Mouse (Mus musculus): ENCODE results near the gene Mstn. TPM values are rescaled to one million over a fixed set of nuclear protein-coding genes. Genes with fewer than 3 reads are reported as not detected.
A peak's percentile ranks its signal among the peaks of the same experiment; 100 is the strongest.

Mstn gene
- 0.11 and 0.39 TPM in 2 replicates for polyA plus RNA-seq (2014; fragmentation: Nextera tagmentation; extraction: Ambion mirVana)

- 0 out of 2 replicates have a peak within 1 kb of the TSS, but pooled peaks have one; percentile 9 for H3K27ac ChIP-seq (replicated peaks; ENCODE audit: low read depth, low read length)
- DNase-seq (no peak), ATAC-seq (ENCODE audit: low FRiP score, low TSS enrichment) (no peak)
- WGBS: 61% methylated on average over 6 of the region's 6 CpGs
- 0 out of 2 replicates have a peak, but pooled peaks cover 10% of the 10 kb centered on the region for H3K4me1 ChIP-seq (ENCODE audit: control insufficient read depth, insufficient read depth, low read length)
- no peak within 1 kb of the TSS for H3K9ac ChIP-seq (replicated peaks; ENCODE audit: low read length)
- H3K27me3 ChIP-seq (ENCODE audit: control insufficient read depth, insufficient read depth, low read length): no peaks in the 10 kb centered on the region
- no peaks in the 10 kb centered on the region for H3K9me3 ChIP-seq (ENCODE audit: control insufficient read depth, low read length)
- H3K4me3 ChIP-seq (replicated peaks; ENCODE audit: low read depth, low read length): no peak within 1 kb of the TSS
- no peak within 1 kb of the TSS for H3K4me2 ChIP-seq (ENCODE audit: low read length)
- no peaks in the 10 kb centered on the region for H3K36me3 ChIP-seq (ENCODE audit: control insufficient read depth, insufficient read depth, low read length)
Measured at GRCm38 (mm10) chr1:53061340-53061739, at the start of gene Mstn. Mstn (plus strand) TSS chr1:53061640.

- 92% methylated on average over 6 of the region's 6 CpGs for WGBS
- no peaks in the 10 kb centered on the region for H3K27me3 ChIP-seq (ENCODE audit: control insufficient read depth, insufficient read depth, low read length)
- no peaks in the 10 kb centered on the region for H3K4me1 ChIP-seq (ENCODE audit: control insufficient read depth, insufficient read depth, low read length)
- no peaks in the 10 kb centered on the region for H3K9me3 ChIP-seq (ENCODE audit: control insufficient read depth, low read length)
- no peaks in the 10 kb centered on the region for H3K36me3 ChIP-seq (ENCODE audit: control insufficient read depth, insufficient read depth, low read length)
- H3K4me3 ChIP-seq (replicated peaks; ENCODE audit: low read depth, low read length): no peak overlapping the region
- no peak overlapping the region for H3K4me2 ChIP-seq (ENCODE audit: low read length)
- DNase-seq: no peak
- no peak for ATAC-seq (ENCODE audit: low FRiP score, low TSS enrichment)
- no peak overlapping the region for H3K27ac ChIP-seq (replicated peaks; ENCODE audit: low read depth, low read length)
- no peak overlapping the region for H3K9ac ChIP-seq (replicated peaks; ENCODE audit: low read length)
Measured at GRCm38 (mm10) chr1:53014716-53015115, 46.7 kb upstream of the Mstn start.

GRCm38 (mm10) chr1:53015606-53016005 lies 45.8 kb upstream of the Mstn start:
- Histone ChIP-seq H3K9me3 (ENCODE audit: control insufficient read depth, low read length) (no peaks in the 10 kb centered on the region), H3K27me3 (ENCODE audit: control insufficient read depth, insufficient read depth, low read length) (no peaks in the 10 kb centered on the region), H3K4me3 (replicated peaks; ENCODE audit: low read depth, low read length) (no peak overlapping the region), H3K36me3 (ENCODE audit: control insufficient read depth, insufficient read depth, low read length) (no peaks in the 10 kb centered on the region), H3K4me1 (ENCODE audit: control insufficient read depth, insufficient read depth, low read length) (no peaks in the 10 kb centered on the region), H3K27ac (replicated peaks; ENCODE audit: low read depth, low read length) (no peak overlapping the region), H3K9ac (replicated peaks; ENCODE audit: low read length) (no peak overlapping the region), H3K4me2 (ENCODE audit: low read length) (no peak overlapping the region)
- ATAC-seq (ENCODE audit: low FRiP score, low TSS enrichment): no peak
- DNase-seq: no peak
- WGBS: 55% methylated on average over 5 of the region's 5 CpGs

GRCm38 (mm10) chr1:53018746-53019505 lies 42.5 kb upstream of the Mstn start:
- Histone ChIP-seq H3K27ac (replicated peaks; ENCODE audit: low read depth, low read length) (no peak overlapping the region), H3K36me3 (ENCODE audit: control insufficient read depth, insufficient read depth, low read length) (no peaks in the 10 kb centered on the region), H3K27me3 (ENCODE audit: control insufficient read depth, insufficient read depth, low read length) (no peaks in the 10 kb centered on the region), H3K4me3 (replicated peaks; ENCODE audit: low read depth, low read length) (no peak overlapping the region), H3K9me3 (ENCODE audit: control insufficient read depth, low read length) (no peaks in the 10 kb centered on the region), H3K9ac (replicated peaks; ENCODE audit: low read length) (no peak overlapping the region), H3K4me2 (ENCODE audit: low read length) (no peak overlapping the region), H3K4me1 (ENCODE audit: control insufficient read depth, insufficient read depth, low read length) (no peaks in the 10 kb centered on the region)
- peak; percentile 22; the same call in 1 of the 2 replicates for ATAC-seq (ENCODE audit: low FRiP score, low TSS enrichment)
- WGBS: 52% methylated on average over 3 of the region's 3 CpGs
- DNase-seq: peak; percentile 41

- no peak within 1 kb of the TSS for H3K4me2 ChIP-seq (ENCODE audit: low read length)
- WGBS: 73% methylated on average over 5 of the region's 5 CpGs
- H3K36me3 ChIP-seq (ENCODE audit: control insufficient read depth, insufficient read depth, low read length): no peaks in the 10 kb centered on the region
- H3K4me1 ChIP-seq (ENCODE audit: control insufficient read depth, insufficient read depth, low read length): no peaks in the 10 kb centered on the region
- no peaks in the 10 kb centered on the region for H3K9me3 ChIP-seq (ENCODE audit: control insufficient read depth, low read length)
- H3K4me3 ChIP-seq (replicated peaks; ENCODE audit: low read depth, low read length): no peak within 1 kb of the TSS
- ATAC-seq (ENCODE audit: low FRiP score, low TSS enrichment): no peak
- DNase-seq: no peak
- no peak within 1 kb of the TSS for H3K27ac ChIP-seq (replicated peaks; ENCODE audit: low read depth, low read length)
- H3K27me3 ChIP-seq (ENCODE audit: control insufficient read depth, insufficient read depth, low read length): no peaks in the 10 kb centered on the region
- no peak within 1 kb of the TSS for H3K9ac ChIP-seq (replicated peaks; ENCODE audit: low read length)
Measured at GRCm38 (mm10) chr1:53020079-53020478, 41.4 kb upstream of the Mstn start, which contains the start of gene 1700019D03Rik. 1700019D03Rik (minus strand) TSS chr1:53020179.

- no peak overlapping the region for H3K9ac ChIP-seq (replicated peaks; ENCODE audit: low read length)
- no peak for ATAC-seq (ENCODE audit: low FRiP score, low TSS enrichment)
- H3K27me3 ChIP-seq (ENCODE audit: control insufficient read depth, insufficient read depth, low read length): no peaks in the 10 kb centered on the region
- no peaks in the 10 kb centered on the region for H3K4me1 ChIP-seq (ENCODE audit: control insufficient read depth, insufficient read depth, low read length)
- no peak overlapping the region for H3K4me2 ChIP-seq (ENCODE audit: low read length)
- H3K9me3 ChIP-seq (ENCODE audit: control insufficient read depth, low read length): no peaks in the 10 kb centered on the region
- no peaks in the 10 kb centered on the region for H3K36me3 ChIP-seq (ENCODE audit: control insufficient read depth, insufficient read depth, low read length)
- peak; percentile 79 for DNase-seq
- H3K4me3 ChIP-seq (replicated peaks; ENCODE audit: low read depth, low read length): no peak overlapping the region
- no peak overlapping the region for H3K27ac ChIP-seq (replicated peaks; ENCODE audit: low read depth, low read length)
Measured at GRCm38 (mm10) chr1:53032550-53032949, 28.9 kb upstream of the Mstn start.

- Histone ChIP-seq H3K36me3 (ENCODE audit: control insufficient read depth, insufficient read depth, low read length) (no peaks in the 10 kb centered on the region), H3K4me1 (ENCODE audit: control insufficient read depth, insufficient read depth, low read length) (no peaks in the 10 kb centered on the region), H3K9me3 (ENCODE audit: control insufficient read depth, low read length) (no peaks in the 10 kb centered on the region), H3K27me3 (ENCODE audit: control insufficient read depth, insufficient read depth, low read length) (no peaks in the 10 kb centered on the region), H3K4me3 (replicated peaks; ENCODE audit: low read depth, low read length) (no peak overlapping the region), H3K27ac (replicated peaks; ENCODE audit: low read depth, low read length) (no peak overlapping the region), H3K4me2 (ENCODE audit: low read length) (no peak overlapping the region), H3K9ac (replicated peaks; ENCODE audit: low read length) (no peak overlapping the region)
- DNase-seq (no peak), ATAC-seq (ENCODE audit: low FRiP score, low TSS enrichment) (no peak)
- 90% methylated on average over 5 of the region's 5 CpGs for WGBS
Measured at GRCm38 (mm10) chr1:53037443-53037871, 24.0 kb upstream of the Mstn start.

GRCm38 (mm10) chr1:53049763-53050427 lies 11.5 kb upstream of the Mstn start:
- H3K36me3 ChIP-seq (ENCODE audit: control insufficient read depth, insufficient read depth, low read length): no peaks in the 10 kb centered on the region
- DNase-seq (no peak), ATAC-seq (ENCODE audit: low FRiP score, low TSS enrichment) (no peak)
- H3K4me3 ChIP-seq (replicated peaks; ENCODE audit: low read depth, low read length): no peak overlapping the region
- H3K4me2 ChIP-seq (ENCODE audit: low read length): no peak overlapping the region
- H3K9ac ChIP-seq (replicated peaks; ENCODE audit: low read length): no peak overlapping the region
- WGBS: 90% methylated on average over 8 of the region's 8 CpGs
- H3K27me3 ChIP-seq (ENCODE audit: control insufficient read depth, insufficient read depth, low read length): no peaks in the 10 kb centered on the region
- H3K4me1 ChIP-seq (ENCODE audit: control insufficient read depth, insufficient read depth, low read length): no peaks in the 10 kb centered on the region
- no peak overlapping the region for H3K27ac ChIP-seq (replicated peaks; ENCODE audit: low read depth, low read length)
- no peaks in the 10 kb centered on the region for H3K9me3 ChIP-seq (ENCODE audit: control insufficient read depth, low read length)
